ENCODE assay signal across 20 mouse cellular contexts in the genomic region with DNA sequence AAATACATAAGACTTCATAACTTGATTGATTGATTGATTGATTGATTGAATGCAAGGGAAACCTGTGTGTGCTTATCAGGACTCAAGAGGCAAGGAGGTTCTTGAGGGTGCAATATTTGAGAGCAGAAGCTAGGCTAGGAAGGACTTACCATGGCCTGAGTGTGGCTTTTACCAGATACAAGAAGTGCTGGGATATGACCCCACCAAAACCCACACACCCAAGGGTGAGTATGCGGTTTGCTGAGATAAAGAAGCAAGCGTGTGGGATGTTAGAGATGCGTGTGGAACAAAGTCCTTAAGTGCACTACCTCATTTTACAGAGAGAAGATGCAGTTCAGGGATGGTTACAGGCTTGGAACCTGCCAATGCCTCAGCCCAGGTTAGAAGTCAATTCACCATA. TPM values are rescaled to one million over a fixed set of nuclear protein-coding genes. Genes with fewer than 3 reads are reported as not detected.
DNase-seq lines count a peak whose midpoint lies in the region; ATAC-seq and TF ChIP-seq lines count a peak whose summit lies in the region.
"Had no signal": no experiment of that assay in that cellular context is flagged by ENCODE, and none has a peak within 500 bp of the region (broad histone marks: within the 10 kb centered on the region; RNA-seq: fewer than 3 reads in every experiment).

No protein-coding gene starts in this region.

- no peaks in the 10 kb centered on the region for H3K9me3 ChIP-seq in liver, embryonic 16.5 days (replicated peaks; ENCODE audit: control insufficient read depth, low read length)
- H3K9me3 ChIP-seq in forebrain, embryonic 10.5 days: no peaks in the 10 kb centered on the region
- H3K9me3 ChIP-seq in kidney, embryonic 15.5 days (replicated peaks): no peaks in the 10 kb centered on the region
- H3K9me3 ChIP-seq: embryonic facial prominence, embryonic 15.5 days; forebrain, embryonic 13.5 days; heart, embryonic 12.5 days; hindbrain, embryonic 10.5 days had no signal

- H3K4me3 ChIP-seq in bone marrow, adult 2 months (replicated peaks; ENCODE audit: control insufficient read depth, low read depth, low read length): no peak overlapping the region
- no peak overlapping the region for H3K4me3 ChIP-seq in liver, embryonic 16.5 days (ENCODE audit: low read depth, low read length)
- H3K4me3 ChIP-seq in forebrain, embryonic 10.5 days: no peak overlapping the region
- H3K4me3 ChIP-seq in kidney, embryonic 15.5 days (replicated peaks): no peak overlapping the region
- H3K4me3 ChIP-seq: embryonic facial prominence, embryonic 15.5 days; forebrain, embryonic 13.5 days; heart, embryonic 12.5 days; hindbrain, embryonic 10.5 days had no signal

- 66% methylated on average over 3 of the region's 3 CpGs for WGBS in bone marrow, adult 2 months
- 54% methylated on average over 3 of the region's 3 CpGs for WGBS in liver, embryonic 16.5 days (ENCODE audit: insufficient replicate concordance)
- WGBS in forebrain, embryonic 10.5 days: 95% methylated on average over 3 of the region's 3 CpGs
- 93% methylated on average over 3 of the region's 3 CpGs for WGBS in kidney, embryonic 15.5 days

- TF ChIP-seq POLR2A in bone marrow, adult 2 months (IDR thresholded peaks at IDR 0.05; ENCODE audit: borderline replicate concordance, control insufficient read depth, low read depth, low read length): no peak

- no peak overlapping the region for H3K4me2 ChIP-seq in liver, embryonic 16.5 days (ENCODE audit: low read depth, low read length)
- H3K4me2 ChIP-seq in kidney, embryonic 15.5 days: no peak overlapping the region
- H3K4me2 ChIP-seq: embryonic facial prominence, embryonic 15.5 days; forebrain, embryonic 13.5 days; heart, embryonic 12.5 days; hindbrain, embryonic 14.5 days had no signal

- H3K36me3 ChIP-seq in liver, embryonic 16.5 days (ENCODE audit: control insufficient read depth, insufficient read depth): no peaks in the 10 kb centered on the region
- H3K36me3 ChIP-seq in forebrain, embryonic 10.5 days (replicated peaks): no peaks in the 10 kb centered on the region
- H3K36me3 ChIP-seq in kidney, embryonic 15.5 days: no peaks in the 10 kb centered on the region
- H3K36me3 ChIP-seq: embryonic facial prominence, embryonic 15.5 days; heart, embryonic 12.5 days; hindbrain, embryonic 10.5 days had no signal

- peaks cover 3% of the 10 kb centered on the region; the same call in 1 of the 2 replicates for H3K4me1 ChIP-seq in bone marrow, adult 2 months (ENCODE audit: control insufficient read depth, insufficient read depth, low read length)
- H3K4me1 ChIP-seq in liver, embryonic 16.5 days (ENCODE audit: control insufficient read depth, low read depth, low read length): no peaks in the 10 kb centered on the region
- no peaks in the 10 kb centered on the region for H3K4me1 ChIP-seq in forebrain, embryonic 10.5 days
- H3K4me1 ChIP-seq in kidney, embryonic 15.5 days: no peaks in the 10 kb centered on the region
- H3K4me1 ChIP-seq: embryonic facial prominence, embryonic 15.5 days; forebrain, embryonic 13.5 days; heart, embryonic 12.5 days; hindbrain, embryonic 10.5 days had no signal

- no peaks in the 10 kb centered on the region for H3K27me3 ChIP-seq in liver, embryonic 16.5 days (ENCODE audit: control insufficient read depth, insufficient read depth, low read depth, low read length)
- H3K27me3 ChIP-seq in forebrain, embryonic 10.5 days (ENCODE audit: poor library complexity, severe bottlenecking): no peaks in the 10 kb centered on the region
- H3K27me3 ChIP-seq in kidney, embryonic 15.5 days: no peaks in the 10 kb centered on the region
- H3K27me3 ChIP-seq: CH12.LX; embryonic facial prominence, embryonic 15.5 days; forebrain, embryonic 13.5 days; heart, embryonic 12.5 days had no signal

- H3K27ac ChIP-seq in bone marrow, adult 2 months (ENCODE audit: control insufficient read depth, insufficient read depth, low read depth, low read length, poor library complexity): peak overlapping the region; percentile 73
- no peak overlapping the region for H3K27ac ChIP-seq in liver, embryonic 16.5 days (ENCODE audit: low read length)
- H3K27ac ChIP-seq in forebrain, embryonic 10.5 days: no peak overlapping the region
- H3K27ac ChIP-seq in kidney, embryonic 15.5 days: no peak overlapping the region
- H3K27ac ChIP-seq: embryonic facial prominence, embryonic 15.5 days; forebrain, embryonic 13.5 days; hindbrain, embryonic 10.5 days; hindbrain, embryonic 14.5 days had no signal

- no peak for TF ChIP-seq CTCF in bone marrow, adult 2 months (IDR thresholded peaks at IDR 0.05; ENCODE audit: control insufficient read depth, insufficient read depth, low read length)

- no peak overlapping the region for H3K9ac ChIP-seq in liver, embryonic 16.5 days (ENCODE audit: low read depth, low read length)
- no peak overlapping the region for H3K9ac ChIP-seq in kidney, embryonic 15.5 days
- H3K9ac ChIP-seq: embryonic facial prominence, embryonic 15.5 days; forebrain, embryonic 13.5 days; forebrain, postnatal 0 days; heart, embryonic 12.5 days; hindbrain, embryonic 14.5 days had no signal

- DNase-seq in spleen, adult 12 weeks (ENCODE audit: low spot score): peak; percentile 31
- DNase-seq in spleen, postnatal 10 days (ENCODE audit: low spot score in 2 of 2): no peak
- DNase-seq in forebrain, embryonic 10.5 days (ENCODE audit: extremely low spot score, low spot score): no peak
- DNase-seq in thymus, postnatal 0 days (ENCODE audit: low spot score): no peak
- DNase-seq: adrenal gland, adult 8-10 months; cerebellum, adult 11-12 months; cerebellum, adult 9-11 months; cerebellum, postnatal 36 days; embryo, embryonic 11 days; forebrain, postnatal 0 days; gastrocnemius, postnatal 25 days had no signal

- peak; percentile 43; the same call in 1 of the 2 replicates for ATAC-seq in liver, embryonic 16.5 days (ENCODE audit: low read depth)
- no peak for ATAC-seq in kidney, embryonic 15.5 days (replicated peaks; ENCODE audit: low FRiP score)
- ATAC-seq: forebrain, embryonic 13.5 days; forebrain, postnatal 0 days had no signal

RNA-seq across cellular contexts. Expression of a gene that starts 41.0 kb away (rescaled TPM):
- polyA plus RNA-seq in bone marrow, adult 2 months (2011; ENCODE audit: insufficient read depth, insufficient read length, low replicate concordance, missing spikeins): 51.2 TPM in 2 replicates
- polyA plus RNA-seq in liver, embryonic 16.5 days (2015; fragmentation: Nextera tagmentation; extraction: Ambion mirVana): 2.1 and 2.2 TPM in 2 replicates
- not detected in 2 replicates for polyA plus RNA-seq in forebrain, embryonic 10.5 days (2016; fragmentation: Nextera tagmentation; extraction: Ambion mirVana)
- polyA plus RNA-seq in kidney, embryonic 15.5 days (2015; fragmentation: Nextera tagmentation; extraction: Ambion mirVana): 0.15 and 0.17 TPM in 2 replicates
- 0.60 and 0.91 TPM in 2 replicates for polyA plus RNA-seq in thymus, postnatal 0 days (2015; fragmentation: Nextera tagmentation; extraction: Ambion mirVana)
- polyA plus RNA-seq: hindbrain, embryonic 10.5 days had no signal

Comparison
In these comparisons a context has a peak if more than half of its experiments do, and no peak if none do; other contexts are left out.
1. RNA of a gene that starts 41.0 kb away (polyA plus RNA-seq): 51.2 TPM in bone marrow, adult 2 months; 2.1 to 2.2 TPM in liver, embryonic 16.5 days, 0.60 to 0.91 TPM in thymus, postnatal 0 days, 0.15 to 0.17 TPM in kidney, embryonic 15.5 days and not detected in forebrain, embryonic 10.5 days; every median in the first group is over 10 times any median in the second.